Mouse (Mus musculus): Measurements from ENCODE around the gene Svep1. TPM values are rescaled to one million over a fixed set of nuclear protein-coding genes. Genes with fewer than 3 reads are reported as not detected.
A peak's percentile ranks its signal among the peaks of the same experiment; 100 is the strongest.

The Svep1 gene
- polyA plus RNA-seq, 1 experiment from 2014 or later: 2.6 TPM

DNA sequence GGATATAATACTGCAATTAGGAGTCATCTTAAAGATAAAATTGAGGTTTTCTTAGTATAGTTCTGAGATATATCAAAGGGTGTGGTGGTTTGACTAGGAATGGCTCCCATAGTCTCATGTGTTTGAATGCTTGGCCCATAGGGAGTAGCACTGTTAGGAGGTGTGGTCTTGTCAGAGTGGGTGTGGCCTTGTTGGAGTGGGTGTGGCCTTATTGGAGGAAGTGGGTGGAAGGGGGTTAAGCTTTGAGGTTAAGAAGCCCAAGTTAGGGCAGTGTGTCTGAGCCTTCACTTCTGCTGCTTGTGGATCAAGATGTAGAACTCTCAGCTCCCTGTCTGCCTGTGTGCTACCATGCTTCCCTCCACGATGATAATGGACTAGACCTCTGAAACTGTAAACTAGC, 143.7 kb downstream of the Svep1 start:
- WGBS: 81% methylated on average over 1 of the region's 1 CpGs
- Histone ChIP-seq H3K4me3 (ENCODE audit: low read depth, low read length) (no peak overlapping the region), H3K27me3 (ENCODE audit: control insufficient read depth, insufficient read depth, low read length) (no peaks in the 10 kb centered on the region), H3K9me3 (ENCODE audit: control insufficient read depth, low read length) (no peaks in the 10 kb centered on the region), H3K9ac (ENCODE audit: low read length) (no peak overlapping the region), H3K36me3 (ENCODE audit: control insufficient read depth, insufficient read depth, low read length) (no peaks in the 10 kb centered on the region), H3K4me2 (replicated peaks; ENCODE audit: low read depth) (no peak overlapping the region), H3K4me1 (replicated peaks; ENCODE audit: control insufficient read depth, insufficient read depth) (no peaks in the 10 kb centered on the region), H3K27ac (replicated peaks) (no peak overlapping the region)
- ATAC-seq (ENCODE audit: low FRiP score, low TSS enrichment) (peak; percentile 29; the same call in 1 of the 2 replicates), DNase-seq (ENCODE audit: low spot score) (no peak)
- TF ChIP-seq CTCF (IDR thresholded peaks at IDR 0.05; ENCODE audit: low read depth) (no peak), EP300 (optimal IDR thresholded peaks at IDR 0.05) (no peak)

- Histone ChIP-seq H3K9ac (ENCODE audit: low read length) (no peak overlapping the region), H3K27me3 (ENCODE audit: control insufficient read depth, insufficient read depth, low read length) (no peaks in the 10 kb centered on the region), H3K4me1 (replicated peaks; ENCODE audit: control insufficient read depth, insufficient read depth) (no peaks in the 10 kb centered on the region), H3K36me3 (ENCODE audit: control insufficient read depth, insufficient read depth, low read length) (no peaks in the 10 kb centered on the region), H3K27ac (replicated peaks) (no peak overlapping the region), H3K4me2 (replicated peaks; ENCODE audit: low read depth) (no peak overlapping the region), H3K4me3 (ENCODE audit: low read depth, low read length) (no peak overlapping the region), H3K9me3 (ENCODE audit: control insufficient read depth, low read length) (no peaks in the 10 kb centered on the region)
- no peak for DNase-seq (ENCODE audit: low spot score)
- TF ChIP-seq CTCF (IDR thresholded peaks at IDR 0.05; ENCODE audit: low read depth): no peak
- no peak for TF ChIP-seq EP300 (optimal IDR thresholded peaks at IDR 0.05)
- ATAC-seq (ENCODE audit: low FRiP score, low TSS enrichment): no peak
Measured at GRCm38 (mm10) chr4:58055653-58056052, 151.0 kb downstream of the Svep1 start.

DNA sequence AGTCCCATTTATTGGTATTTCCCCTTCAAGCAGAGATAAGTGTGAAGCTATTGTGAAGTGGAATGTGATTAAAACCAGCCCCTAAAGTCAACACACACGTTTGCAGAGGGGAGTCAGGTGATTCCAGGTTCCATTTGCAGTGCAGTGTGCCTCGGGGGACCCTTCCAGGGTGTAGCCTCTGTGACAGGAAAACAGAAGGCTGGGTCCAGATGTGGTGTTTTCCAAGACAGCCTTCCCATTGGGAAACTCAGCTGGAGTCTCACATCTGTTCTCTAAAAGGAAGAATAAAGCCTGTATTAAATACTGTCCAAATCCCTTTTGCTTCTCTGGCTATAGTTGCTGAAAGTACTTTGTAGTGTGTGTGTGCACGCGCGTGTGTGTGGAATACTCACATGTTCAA, 152.2 kb downstream of the Svep1 start:
- TF ChIP-seq EP300 (optimal IDR thresholded peaks at IDR 0.05): no peak
- no peak for TF ChIP-seq CTCF (IDR thresholded peaks at IDR 0.05; ENCODE audit: low read depth)
- Histone ChIP-seq H3K9me3 (ENCODE audit: control insufficient read depth, low read length) (no peaks in the 10 kb centered on the region), H3K27me3 (ENCODE audit: control insufficient read depth, insufficient read depth, low read length) (no peaks in the 10 kb centered on the region), H3K9ac (ENCODE audit: low read length) (no peak overlapping the region), H3K27ac (replicated peaks) (no peak overlapping the region), H3K4me3 (ENCODE audit: low read depth, low read length) (no peak overlapping the region), H3K36me3 (ENCODE audit: control insufficient read depth, insufficient read depth, low read length) (no peaks in the 10 kb centered on the region), H3K4me2 (replicated peaks; ENCODE audit: low read depth) (no peak overlapping the region), H3K4me1 (replicated peaks; ENCODE audit: control insufficient read depth, insufficient read depth) (no peaks in the 10 kb centered on the region)
- no peak for ATAC-seq (ENCODE audit: low FRiP score, low TSS enrichment)
- 68% methylated on average over 5 of the region's 5 CpGs for WGBS
- no peak for DNase-seq (ENCODE audit: low spot score)

GRCm38 (mm10) chr4:58050746-58051145, 155.9 kb downstream of the Svep1 start:
- WGBS: 70% methylated on average over 8 of the region's 8 CpGs
- Histone ChIP-seq H3K4me2 (replicated peaks; ENCODE audit: low read depth) (no peak overlapping the region), H3K4me3 (ENCODE audit: low read depth, low read length) (no peak overlapping the region), H3K36me3 (ENCODE audit: control insufficient read depth, insufficient read depth, low read length) (no peaks in the 10 kb centered on the region), H3K9me3 (ENCODE audit: control insufficient read depth, low read length) (no peaks in the 10 kb centered on the region), H3K27me3 (ENCODE audit: control insufficient read depth, insufficient read depth, low read length) (no peaks in the 10 kb centered on the region), H3K9ac (ENCODE audit: low read length) (no peak overlapping the region), H3K27ac (replicated peaks) (no peak overlapping the region), H3K4me1 (replicated peaks; ENCODE audit: control insufficient read depth, insufficient read depth) (no peaks in the 10 kb centered on the region)
- TF ChIP-seq CTCF (IDR thresholded peaks at IDR 0.05; ENCODE audit: low read depth) (no peak), EP300 (optimal IDR thresholded peaks at IDR 0.05) (no peak)
- DNase-seq (ENCODE audit: low spot score) (no peak), ATAC-seq (ENCODE audit: low FRiP score, low TSS enrichment) (no peak)

DNA sequence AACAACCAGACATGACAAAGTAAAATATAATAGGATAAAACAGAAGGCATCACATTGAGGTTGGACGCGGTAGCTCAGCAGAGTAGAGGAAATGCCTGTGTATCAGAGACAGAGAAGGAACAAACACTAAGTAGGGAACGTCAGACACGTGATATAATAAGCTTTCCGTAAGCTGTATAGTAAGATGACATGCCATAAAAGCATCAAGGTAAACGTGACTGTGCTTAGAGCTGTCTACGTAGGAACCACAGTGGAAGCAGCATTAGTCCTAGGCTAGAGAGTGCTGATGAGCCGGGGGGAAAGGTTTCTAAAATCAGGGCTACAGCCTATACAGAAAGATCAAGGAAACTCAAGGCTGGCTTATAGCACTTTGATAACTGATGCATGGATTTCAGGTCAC, 156.4 kb downstream of the Svep1 start:
- Histone ChIP-seq H3K4me2 (replicated peaks; ENCODE audit: low read depth) (no peak overlapping the region), H3K4me3 (ENCODE audit: low read depth, low read length) (no peak overlapping the region), H3K27me3 (ENCODE audit: control insufficient read depth, insufficient read depth, low read length) (no peaks in the 10 kb centered on the region), H3K27ac (replicated peaks) (no peak overlapping the region), H3K36me3 (ENCODE audit: control insufficient read depth, insufficient read depth, low read length) (no peaks in the 10 kb centered on the region), H3K4me1 (replicated peaks; ENCODE audit: control insufficient read depth, insufficient read depth) (no peaks in the 10 kb centered on the region), H3K9me3 (ENCODE audit: control insufficient read depth, low read length) (no peaks in the 10 kb centered on the region), H3K9ac (ENCODE audit: low read length) (no peak overlapping the region)
- ATAC-seq (ENCODE audit: low FRiP score, low TSS enrichment) (no peak), DNase-seq (ENCODE audit: low spot score) (no peak)
- TF ChIP-seq CTCF (IDR thresholded peaks at IDR 0.05; ENCODE audit: low read depth) (no peak), EP300 (optimal IDR thresholded peaks at IDR 0.05) (no peak)
- 76% methylated on average over 8 of the region's 8 CpGs for WGBS

DNA sequence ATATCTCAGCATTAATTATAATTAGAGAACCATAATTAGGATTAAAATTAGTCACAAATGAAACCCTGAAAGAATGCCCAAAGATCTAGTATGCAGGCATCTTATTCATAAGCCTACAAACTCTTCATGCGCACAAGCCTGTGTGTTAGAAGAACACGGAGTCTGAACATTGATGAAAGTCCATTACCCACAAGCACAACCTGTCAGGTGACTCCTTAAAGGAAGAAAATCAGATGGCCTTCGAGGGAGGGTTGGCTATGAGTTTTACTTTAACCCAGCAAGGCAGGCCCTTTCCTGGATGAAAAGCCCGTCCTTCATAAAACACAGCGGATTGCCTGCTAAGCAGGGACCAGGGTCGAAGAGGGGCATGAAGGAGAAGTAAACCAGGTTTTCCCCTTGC, 161.8 kb downstream of the Svep1 start:
- Histone ChIP-seq H3K4me1 (replicated peaks; ENCODE audit: control insufficient read depth, insufficient read depth) (no peaks in the 10 kb centered on the region), H3K9ac (ENCODE audit: low read length) (no peak overlapping the region), H3K27me3 (ENCODE audit: control insufficient read depth, insufficient read depth, low read length) (no peaks in the 10 kb centered on the region), H3K9me3 (ENCODE audit: control insufficient read depth, low read length) (no peaks in the 10 kb centered on the region), H3K4me3 (ENCODE audit: low read depth, low read length) (no peak overlapping the region), H3K4me2 (replicated peaks; ENCODE audit: low read depth) (no peak overlapping the region), H3K27ac (replicated peaks) (no peak overlapping the region), H3K36me3 (ENCODE audit: control insufficient read depth, insufficient read depth, low read length) (no peaks in the 10 kb centered on the region)
- TF ChIP-seq CTCF (IDR thresholded peaks at IDR 0.05; ENCODE audit: low read depth) (no peak), EP300 (optimal IDR thresholded peaks at IDR 0.05) (no peak)
- DNase-seq (ENCODE audit: low spot score): no peak
- WGBS: 78% methylated on average over 6 of the region's 6 CpGs
- ATAC-seq (ENCODE audit: low FRiP score, low TSS enrichment): no peak
